Mouse (Mus musculus): ENCODE data around the gene Vmn2r58. TPM values are rescaled to one million over a fixed set of nuclear protein-coding genes. Genes with fewer than 3 reads are reported as not detected.
"Not testable (repeated sequence)": the region's sequence is repeated elsewhere in the genome, so short reads cannot be mapped to it uniquely, and the experiment has no call there.

Vmn2r58 gene
- polyA plus RNA-seq (2015; fragmentation: Nextera tagmentation; extraction: Ambion mirVana): not detected in 2 replicates

DNA sequence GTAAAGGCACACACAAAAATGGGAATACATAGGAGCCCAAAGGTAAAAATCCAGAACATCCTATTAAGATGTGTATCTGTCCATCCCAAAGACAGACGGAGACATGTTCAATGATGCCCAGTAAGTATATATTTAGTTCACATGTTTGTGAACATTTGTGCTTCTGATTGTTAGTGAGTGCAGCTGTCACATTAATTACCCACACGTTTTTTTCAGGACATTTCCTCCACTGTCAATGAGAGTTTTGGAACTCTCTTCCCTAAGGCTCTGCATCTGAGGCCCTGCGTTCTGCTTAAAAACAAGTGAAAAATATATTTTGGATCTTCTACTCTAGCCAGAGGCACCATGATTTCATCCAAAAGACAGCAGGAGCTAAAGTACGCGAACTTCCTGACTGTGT lies at the start of gene Vmn2r58:
Gene Vmn2r58, minus strand, starts transcription at position 101 of the 400 bp plus-strand sequence.
- H3K27ac ChIP-seq: not testable (repeated sequence)

More for the DNA sequence above, at the start of gene Vmn2r58:
- not testable (repeated sequence) for H3K4me3 ChIP-seq (replicated peaks); H3K9me3 ChIP-seq (replicated peaks); H3K4me2 ChIP-seq; H3K9ac ChIP-seq; H3K36me3 ChIP-seq; ATAC-seq (replicated peaks; ENCODE audit: low FRiP score); H3K4me1 ChIP-seq; H3K27me3 ChIP-seq
- WGBS: 83% methylated on average over 5 of the region's 5 CpGs

Other genes starting within 250 kb of the Vmn2r58 start
- 10.5 and 11.7 TPM in 2 replicates for gene Zfp788, start 239.5 kb downstream of the Vmn2r58 start, polyA plus RNA-seq (2015; fragmentation: Nextera tagmentation; extraction: Ambion mirVana)
- not detected in 2 replicates for gene Vmn2r59, start 186.3 kb upstream of the Vmn2r58 start, polyA plus RNA-seq (2015; fragmentation: Nextera tagmentation; extraction: Ambion mirVana)
- gene Vmn2r60, start 235.1 kb upstream of the Vmn2r58 start, polyA plus RNA-seq (2015; fragmentation: Nextera tagmentation; extraction: Ambion mirVana): not detected in 2 replicates